Mouse (Mus musculus) stomach, adult 2 months (tissue): ENCODE measurements around the gene Mgat4d. TPM values are rescaled to one million over a fixed set of nuclear protein-coding genes. Genes with fewer than 3 reads are reported as not detected.

ENCODE experiments used
- polyA plus RNA-seq: library from polyadenylated mRNA; depleted of rRNA; stranded (reverse); fragments of >200 nt; gene quantifications from 2 replicates; pipeline ENCODE4 v1.2.3, GENCODE M21; 2012; rRNA removed

Gene Mgat4d
- not detected in 2 replicates for polyA plus RNA-seq

DNA sequence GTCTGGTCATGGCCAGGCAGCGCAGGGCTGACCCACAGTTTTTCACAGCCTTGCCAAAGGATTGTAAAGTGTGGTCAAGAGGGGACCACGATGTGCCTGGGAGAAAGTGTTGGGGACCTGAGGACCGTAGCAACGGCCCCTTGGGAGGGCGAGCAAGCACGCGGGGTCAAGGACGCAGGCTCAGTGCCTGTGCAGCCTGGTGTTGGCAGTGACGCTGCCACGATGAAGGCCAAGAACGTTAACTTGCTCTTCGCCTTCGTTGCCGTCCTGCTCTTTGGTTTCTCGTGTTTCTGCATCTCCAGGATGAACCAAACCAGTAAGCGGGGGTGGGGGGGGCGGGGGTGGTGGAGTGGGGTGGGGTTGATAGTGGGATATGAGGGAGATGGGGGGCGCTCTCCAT is at the start of gene Mgat4d:
Mgat4d (plus strand) TSS at position 209 of the 400 bp plus-strand sequence.

DNA sequence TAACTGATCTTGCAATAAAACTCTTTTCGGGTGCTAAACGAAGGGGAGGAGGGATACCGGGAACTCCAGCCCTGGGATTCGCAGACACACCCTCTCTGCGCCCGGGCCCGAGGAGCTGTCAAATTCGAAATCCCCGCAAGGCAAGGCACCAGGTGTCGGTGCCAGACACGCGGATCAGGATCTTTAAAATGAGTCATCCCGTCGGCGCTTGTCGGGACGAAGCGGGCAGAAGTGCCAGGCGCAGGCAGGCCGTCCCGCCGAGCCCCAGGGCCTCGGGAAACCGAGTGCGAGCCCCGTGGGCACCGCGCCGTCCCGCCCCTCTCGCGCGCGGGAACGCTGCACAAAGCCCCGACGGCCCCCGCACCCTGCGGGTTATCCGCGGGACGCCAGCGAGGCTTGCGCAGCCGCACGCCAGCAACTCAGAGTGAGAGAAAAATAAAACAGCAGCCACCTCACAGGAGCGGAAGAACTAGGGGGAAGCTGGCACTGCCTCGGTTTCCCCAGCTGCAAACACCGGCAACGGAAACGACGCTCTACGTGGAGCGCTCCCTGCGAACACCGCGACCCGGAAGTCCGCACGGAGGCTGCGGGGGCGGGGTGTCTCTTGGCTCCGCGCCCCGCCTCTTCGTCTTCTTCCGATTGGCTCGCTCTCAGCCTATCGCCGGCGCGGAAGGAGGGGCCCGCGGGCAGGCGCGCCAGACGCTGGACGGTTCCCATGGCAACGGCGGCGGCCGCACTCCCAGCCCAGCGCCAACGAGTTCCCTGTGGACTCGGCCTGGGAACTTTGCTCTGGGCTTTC is 16.2 kb upstream of the Mgat4d start, which contains the start of gene Elmod2:
Elmod2 (minus strand) TSS at position 588 of the 799 bp plus-strand sequence.

DNA sequence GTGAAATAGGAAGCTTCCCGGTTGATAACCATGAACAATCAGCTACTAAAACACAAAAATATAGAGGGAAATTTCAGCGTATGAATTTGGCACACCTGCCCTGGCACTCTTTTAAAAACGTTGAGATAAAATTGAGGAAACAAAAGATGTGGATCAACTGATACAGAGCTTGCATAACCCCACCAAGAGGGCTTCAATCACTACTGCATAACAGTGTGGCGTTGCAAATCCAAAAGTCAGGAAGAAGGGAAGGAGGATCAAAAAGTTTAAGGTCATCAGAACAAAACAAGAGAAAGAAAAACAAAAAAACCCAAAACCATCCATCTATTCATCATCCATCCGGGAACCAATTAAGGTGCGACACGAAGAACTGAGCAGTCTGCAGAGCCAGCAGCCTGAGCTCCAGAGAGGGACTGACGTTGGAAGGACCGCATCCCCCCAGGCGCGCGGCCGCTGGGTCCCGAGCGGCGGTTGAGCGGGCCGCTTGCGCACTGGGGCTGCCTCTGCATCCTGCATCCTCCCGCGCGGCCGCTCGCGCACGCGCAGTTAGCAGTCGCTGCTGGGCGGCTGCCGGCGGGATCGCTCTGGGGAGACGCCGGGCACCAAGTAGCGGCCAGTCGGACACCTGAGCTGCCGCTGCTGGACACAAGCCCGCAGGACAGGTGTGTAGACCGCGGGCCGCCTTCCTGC is 41.2 kb downstream of the Mgat4d start, which contains the start of gene Clgn:
Clgn (plus strand) TSS at position 552 of the 690 bp plus-strand sequence.

Other genes starting within 250 kb of the Mgat4d start
- 9.0 and 13.2 TPM in 2 replicates for gene Tbc1d9, start 183.1 kb upstream of the Mgat4d start, polyA plus RNA-seq
- 0.87 and 1.8 TPM in 2 replicates for gene Gm10645, start 182.3 kb upstream of the Mgat4d start, polyA plus RNA-seq
- gene Ucp1, start 58.1 kb upstream of the Mgat4d start, polyA plus RNA-seq = 0.38 and 2.6 TPM in 2 replicates
- gene Elmod2, start 16.0 kb upstream of the Mgat4d start, polyA plus RNA-seq = 0.13 and 0.37 TPM in 2 replicates
- 0.03 TPM in 1 of 2 replicates, not detected in the other for gene Clgn, start 41.4 kb downstream of the Mgat4d start, polyA plus RNA-seq
- 0.21 and 0.76 TPM in 2 replicates for gene Scoc, start 109.9 kb downstream of the Mgat4d start, polyA plus RNA-seq
- gene Olfr370, start 187.3 kb downstream of the Mgat4d start, polyA plus RNA-seq = not detected in 2 replicates
- 276 and 408 TPM in 2 replicates for gene Ndufb7, start 218.2 kb downstream of the Mgat4d start, polyA plus RNA-seq